Mouse (Mus musculus): ENCODE measurements around the gene F2.

Gene F2

GRCm38 (mm10) chr2:91636229-91636628 is at the start of gene F2:
F2 (minus strand) TSS chr2:91636414.
- DNase-seq = no peak

DNA sequence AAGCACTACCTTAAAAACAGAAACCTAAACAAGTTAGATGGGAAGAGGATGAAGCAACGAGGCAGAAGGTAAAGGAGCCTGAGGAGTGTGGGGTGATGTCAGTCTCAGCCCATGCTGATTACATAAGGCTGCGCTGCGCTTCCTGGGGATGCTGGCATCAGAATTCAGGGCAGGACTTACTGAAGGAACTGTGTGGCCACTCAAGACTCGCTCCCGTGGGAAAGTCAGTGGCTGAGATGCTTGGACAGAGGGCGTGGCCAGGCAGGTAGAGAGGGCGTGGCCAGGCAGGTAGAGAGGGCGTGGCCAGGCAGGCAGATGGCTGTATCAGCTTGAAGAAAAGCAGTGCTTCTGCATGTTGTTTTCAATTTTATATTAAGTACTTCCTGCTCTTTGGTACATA is 47.7 kb upstream of the F2 start:
- DNase-seq = no peak

DNA sequence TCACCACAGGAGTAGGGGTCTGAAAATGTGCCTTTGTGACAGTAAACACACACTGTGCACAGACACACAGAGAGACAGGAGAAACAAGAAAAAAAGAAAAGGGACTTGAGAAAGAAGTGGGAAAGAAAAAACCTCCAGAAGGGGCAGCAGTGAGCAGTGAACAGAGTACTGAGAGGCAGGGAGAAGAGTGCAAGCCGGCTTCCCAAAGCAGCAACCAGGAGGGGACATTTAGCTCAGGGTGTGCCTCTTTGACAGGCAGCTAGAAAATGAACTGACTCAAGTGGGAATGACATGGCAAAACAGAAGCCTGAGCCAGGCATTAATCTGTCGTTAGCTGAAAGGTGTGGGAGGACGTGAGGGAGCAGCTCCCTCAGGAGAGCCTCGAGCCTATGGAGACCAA is 46.6 kb upstream of the F2 start:
- DNase-seq = peak; percentile 50 to 72

GRCm38 (mm10) chr2:91676961-91677360 is 40.7 kb upstream of the F2 start:
- DNase-seq = no peak

DNA sequence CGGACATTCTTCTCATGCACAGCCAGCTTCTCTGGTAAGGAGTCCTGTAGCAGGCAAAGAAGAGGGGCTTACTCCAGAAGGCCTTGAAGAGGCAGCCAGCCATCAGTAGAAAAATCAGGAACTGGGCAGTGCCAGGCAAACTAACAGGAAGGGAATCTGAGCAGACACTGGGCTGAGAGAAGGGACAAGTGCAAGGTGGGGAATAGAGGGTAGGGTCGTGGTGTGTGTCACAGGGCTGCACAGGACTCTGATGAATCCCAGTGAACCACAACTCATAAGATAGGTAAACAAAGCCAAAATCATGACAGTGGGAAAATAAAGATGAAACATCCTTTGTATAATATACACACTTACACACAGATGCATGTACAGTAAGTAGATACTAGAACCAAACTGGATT is 40.2 kb upstream of the F2 start:
- no peak for DNase-seq

DNA sequence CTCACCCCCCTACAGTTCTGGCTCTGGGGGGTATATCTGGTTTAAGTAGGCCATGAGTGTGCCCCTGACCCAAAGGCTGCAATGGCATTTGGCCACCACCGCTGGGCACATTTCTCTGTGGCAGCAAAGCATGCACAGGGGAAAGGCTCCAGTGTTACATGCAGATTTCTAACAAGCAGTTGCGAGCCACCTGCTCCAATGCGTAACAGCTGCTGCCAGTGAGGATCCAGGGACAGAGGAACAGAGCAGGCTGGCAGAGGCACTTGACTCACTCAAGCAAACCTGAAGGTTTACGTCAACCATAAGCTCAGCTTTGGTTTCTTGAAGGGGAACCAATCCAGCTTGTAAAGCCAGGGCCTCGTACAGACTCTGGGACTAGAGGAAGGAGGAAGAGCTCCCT is 38.7 kb upstream of the F2 start:
- no peak for DNase-seq

GRCm38 (mm10) chr2:91673587-91673986 is 37.4 kb upstream of the F2 start:
- DNase-seq = no peak

DNA sequence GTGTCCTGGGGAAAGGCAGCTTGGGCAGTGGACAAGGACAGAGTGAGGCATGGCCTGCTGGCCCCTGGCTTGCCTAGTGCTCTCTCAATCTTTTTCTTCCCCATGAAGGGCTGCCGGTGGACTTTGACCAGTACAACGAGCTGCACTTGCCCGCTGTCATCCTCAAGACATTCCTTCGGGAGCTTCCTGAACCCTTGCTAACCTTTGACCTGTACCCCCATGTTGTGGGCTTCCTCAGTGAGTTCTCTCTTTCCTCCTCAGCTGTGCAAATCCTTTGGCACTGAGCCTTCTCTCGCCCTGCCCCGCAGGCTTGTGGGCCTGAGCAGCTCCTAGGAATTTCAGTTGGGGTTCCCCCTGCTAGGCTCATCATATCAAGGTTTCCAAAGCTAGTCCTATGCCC is 33.8 kb upstream of the F2 start:
- DNase-seq = peak; percentile 77 to 85

DNA sequence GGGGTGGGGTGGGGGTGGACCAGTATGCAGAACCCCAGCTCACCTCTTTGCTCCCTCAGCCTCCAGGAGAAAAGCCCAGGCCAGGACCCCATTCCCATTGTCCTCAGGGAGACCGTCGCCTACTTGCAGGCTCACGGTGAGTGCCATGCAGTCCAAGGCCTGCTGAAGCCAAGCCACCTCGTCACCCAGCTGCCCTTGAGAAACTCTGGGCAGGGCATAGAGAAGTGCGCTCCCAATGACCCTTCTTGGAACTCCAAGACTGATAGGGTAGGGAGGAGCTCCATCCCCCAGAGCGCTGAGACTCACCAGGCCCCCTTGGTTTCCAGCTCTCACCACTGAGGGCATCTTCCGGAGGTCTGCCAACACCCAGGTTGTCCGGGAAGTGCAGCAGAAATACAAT is 33.1 kb upstream of the F2 start:
- no peak for DNase-seq

GRCm38 (mm10) chr2:91667747-91668146 is 31.5 kb upstream of the F2 start:
- DNase-seq = no peak

GRCm38 (mm10) chr2:91666386-91666910 is 30.2 kb upstream of the F2 start:
- peak; percentile 36 to 55 for DNase-seq

GRCm38 (mm10) chr2:91664780-91665179 is 28.6 kb upstream of the F2 start:
- DNase-seq = no peak

- peak; percentile 69 to 77 for DNase-seq
Measured at GRCm38 (mm10) chr2:91660981-91661380, 24.8 kb upstream of the F2 start.

DNA sequence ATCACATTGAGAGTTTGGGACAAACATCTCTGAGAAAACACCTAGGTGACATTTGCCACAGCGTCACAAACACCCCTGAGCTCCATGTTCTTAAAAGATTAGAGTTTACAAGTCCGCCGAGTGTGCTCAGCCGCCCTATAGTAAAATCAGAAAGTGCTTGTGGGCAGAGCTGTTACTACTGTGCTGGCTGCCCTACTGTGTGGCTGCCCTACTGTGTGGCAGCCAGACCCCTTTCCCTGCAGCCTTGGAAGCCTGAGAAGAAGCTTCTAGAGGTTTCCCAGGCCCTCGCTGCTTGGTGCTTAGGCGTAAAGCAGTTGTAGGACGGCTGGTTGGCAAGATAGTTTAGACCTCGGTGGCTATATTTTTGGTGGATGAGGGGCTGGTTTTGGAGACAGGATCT is 23.4 kb upstream of the F2 start:
- DNase-seq = no peak

DNA sequence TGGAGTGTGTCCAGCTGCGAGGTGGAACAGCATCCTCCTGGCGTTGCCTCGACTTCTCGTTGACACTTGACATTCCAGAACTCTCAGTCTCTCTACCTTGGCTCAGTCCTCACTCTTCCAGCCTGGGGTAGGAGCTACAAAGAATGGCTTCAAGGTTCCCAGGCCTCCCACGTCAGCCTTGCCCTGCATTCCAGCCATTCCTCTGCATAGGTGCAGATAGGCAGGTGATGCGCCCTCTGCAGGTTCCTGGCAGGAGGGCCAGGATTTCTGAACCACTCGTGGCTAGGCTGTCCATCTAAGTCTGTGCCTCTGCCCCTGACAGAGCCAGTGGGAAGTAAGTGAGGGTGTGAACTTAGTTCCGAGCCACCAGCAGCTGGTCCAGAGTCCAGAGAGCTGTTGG is 20.6 kb upstream of the F2 start:
- DNase-seq = peak; percentile 65 to 75

GRCm38 (mm10) chr2:91655827-91656226 is 19.6 kb upstream of the F2 start:
- no peak for DNase-seq

DNA sequence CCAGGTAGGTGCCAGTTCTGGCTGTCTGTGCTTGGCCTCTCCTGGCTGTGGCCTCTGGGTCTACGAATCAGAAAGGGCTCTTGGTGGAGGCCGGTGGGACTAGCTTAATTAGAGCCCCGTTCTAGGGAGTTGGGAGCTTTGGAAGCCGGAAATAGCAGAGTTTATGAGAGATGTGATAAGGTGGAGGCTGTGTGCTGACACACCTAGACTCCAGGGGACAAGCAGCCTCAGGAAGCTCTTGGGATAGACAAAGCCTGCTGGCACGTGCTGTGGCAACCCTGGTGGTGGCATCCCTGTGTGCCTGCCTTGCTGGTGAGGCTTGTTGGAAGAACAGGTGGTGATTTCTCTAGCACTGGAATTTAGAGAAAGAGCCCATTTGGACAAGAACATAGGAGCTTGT is 19.2 kb upstream of the F2 start:
- DNase-seq = no peak

GRCm38 (mm10) chr2:91652863-91653262 is 16.6 kb upstream of the F2 start:
- DNase-seq = no peak

DNA sequence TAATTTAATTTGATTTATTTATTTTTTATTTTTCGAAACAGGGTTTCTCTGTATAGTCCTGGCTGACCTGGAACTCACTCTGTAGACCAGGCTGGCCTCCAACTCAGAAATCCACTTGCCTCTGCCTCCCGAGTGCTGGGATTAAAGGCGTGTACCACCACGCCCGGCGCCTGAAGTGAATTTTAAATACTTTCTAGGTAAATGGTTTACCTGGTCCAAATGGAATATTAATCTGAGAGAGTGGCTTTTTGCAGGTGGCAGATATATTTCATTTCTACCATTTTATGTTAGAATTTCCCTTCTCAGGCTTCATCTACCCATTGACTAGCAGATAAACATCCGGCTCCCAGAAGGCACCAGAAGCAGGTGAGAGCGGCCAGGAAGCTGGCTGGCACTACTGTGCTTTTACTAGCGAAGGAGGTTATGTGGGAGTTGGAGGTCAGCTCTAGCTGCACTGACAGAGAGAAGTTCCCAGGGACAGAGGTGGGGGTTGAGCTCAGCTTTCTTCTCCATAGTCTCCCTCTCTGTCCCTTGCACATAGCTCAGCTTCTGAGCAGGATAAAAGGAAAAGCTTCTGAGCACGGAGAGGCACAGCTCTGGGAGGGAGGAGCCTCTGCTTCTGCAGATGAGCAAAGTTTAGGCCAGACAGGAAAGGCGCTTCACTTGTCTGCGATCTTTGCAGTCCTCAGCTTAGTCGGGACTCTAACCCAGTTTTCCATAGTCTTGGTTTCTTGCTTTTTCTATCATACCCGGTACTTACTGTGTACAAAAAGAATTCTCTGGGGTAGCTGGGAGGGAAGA is 15.4 kb upstream of the F2 start:
- DNase-seq = peak; percentile 46 to 56

- DNase-seq = peak; percentile 23 to 35
Measured at GRCm38 (mm10) chr2:91650360-91650995, 14.3 kb upstream of the F2 start.

GRCm38 (mm10) chr2:91649553-91650359 is 13.5 kb upstream of the F2 start, which contains the start of the genes Zfp408 and Arhgap1:
Zfp408 (minus strand) TSS chr2:91649791.
Arhgap1 (plus strand) TSS chr2:91649860.
- DNase-seq = peak; percentile 99

DNA sequence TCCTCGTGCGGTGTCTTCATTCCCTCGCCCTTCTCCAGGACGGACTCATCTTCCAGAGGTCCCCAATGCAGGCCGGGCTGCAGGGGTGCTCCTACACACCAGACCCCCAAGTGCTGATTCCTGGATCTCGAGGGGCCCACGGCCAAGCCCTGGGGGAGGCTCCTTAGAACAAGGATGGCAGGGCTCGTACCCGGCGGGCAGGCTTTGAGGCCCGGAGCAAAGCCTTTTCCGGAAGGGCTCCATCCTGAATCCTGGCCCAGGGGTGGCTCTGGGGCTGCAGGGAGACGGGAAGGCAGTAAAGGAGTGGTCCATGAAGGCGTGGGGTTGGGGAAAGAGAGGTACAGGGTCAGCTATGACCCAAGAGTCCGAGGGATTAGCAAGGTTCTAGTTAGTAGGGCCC is 12.9 kb upstream of the F2 start:
- DNase-seq = no peak

GRCm38 (mm10) chr2:91646733-91647132 is 10.5 kb upstream of the F2 start:
- peak; percentile 61 to 85 for DNase-seq
